Mouse (Mus musculus) liver, embryonic 11.5 days (tissue): ENCODE measurements around the gene Rpl31. TPM values are rescaled to one million over a fixed set of nuclear protein-coding genes. Genes with fewer than 3 reads are reported as not detected.

ENCODE experiments used
- ATAC-seq: fragments of 200-750 bp; cut with Nextera tagmentation; replicated peaks from 2 replicates; pipeline ENCODE4 v1.8.0; 2017; ENCODE audit warnings: moderate number of reproducible peaks, mild to moderate bottlenecking, moderate TSS enrichment, moderate library complexity; ENCODE audit not compliant: low FRiP score
- DNase-seq: peaks from one replicate; pipeline ENCODE4 v3.0.0-alpha.2; 2017; ENCODE audit warnings: low spot score
- H3K27ac ChIP-seq: fragments of 300-500 bp; sonication (generic); 2 replicates; pipeline ENCODE4 v1.5.1; 2014; ENCODE audit warnings: mild to moderate bottlenecking, low read depth, low read length, control low read depth
- H3K27me3 ChIP-seq: fragments of 300-500 bp; sonication (generic); replicated peaks from 2 replicates; pipeline ENCODE4 v1.6.1; 2014; ENCODE audit warnings: low read length, mixed read lengths; ENCODE audit not compliant: control insufficient read depth, insufficient read depth
- H3K36me3 ChIP-seq: fragments of 300-500 bp; sonication (generic); 2 replicates; pipeline ENCODE4 v1.6.1; 2014; ENCODE audit warnings: mild to moderate bottlenecking, low read length, moderate library complexity, mixed read lengths; ENCODE audit not compliant: control insufficient read depth, insufficient read depth
- H3K4me1 ChIP-seq: fragments of 300-500 bp; sonication (generic); replicated peaks from 2 replicates; pipeline ENCODE4 v1.6.1; 2014; ENCODE audit warnings: low read length, mixed read lengths; ENCODE audit not compliant: control insufficient read depth, insufficient read depth
- H3K4me2 ChIP-seq: fragments of 300-500 bp; sonication (generic); 2 replicates; pipeline ENCODE4 v1.6.1; 2014; ENCODE audit warnings: mild to moderate bottlenecking, control low read depth, moderate library complexity
- H3K4me3 ChIP-seq: fragments of 300-500 bp; sonication (generic); 2 replicates; pipeline ENCODE4 v1.5.1; 2014; ENCODE audit warnings: low read depth, low read length, control low read depth
- H3K9ac ChIP-seq: fragments of 300-500 bp; sonication (generic); 2 replicates; pipeline ENCODE4 v1.6.1; 2014; ENCODE audit warnings: low read depth, low read length, control low read depth
- H3K9me3 ChIP-seq: fragments of 300-500 bp; sonication (generic); 2 replicates; pipeline ENCODE4 v1.6.1; 2016; ENCODE audit warnings: low read length, inconsistent platforms, mixed read lengths; ENCODE audit not compliant: control insufficient read depth
- WGBS: fragments of 180-500 bp; shearing (Covaris S2); extraction: QIAGEN DNeasy Blood & Tissue Kit; methylation state at CpG from one replicate; pipeline ENCODE4 v1.1.7; 2014; 5-methylcytosine and 5-hydroxymethylcytosine counted together
- polyA plus RNA-seq: library from polyadenylated mRNA; unstranded; fragments of >200 nt; fragmentation: Nextera tagmentation; extraction: Ambion mirVana; gene quantifications from 2 replicates; pipeline ENCODE4 v1.2.1, GENCODE M21; 2014

Rpl31 gene
- polyA plus RNA-seq, 1 experiment from 2014 or later, result 768 TPM

DNA sequence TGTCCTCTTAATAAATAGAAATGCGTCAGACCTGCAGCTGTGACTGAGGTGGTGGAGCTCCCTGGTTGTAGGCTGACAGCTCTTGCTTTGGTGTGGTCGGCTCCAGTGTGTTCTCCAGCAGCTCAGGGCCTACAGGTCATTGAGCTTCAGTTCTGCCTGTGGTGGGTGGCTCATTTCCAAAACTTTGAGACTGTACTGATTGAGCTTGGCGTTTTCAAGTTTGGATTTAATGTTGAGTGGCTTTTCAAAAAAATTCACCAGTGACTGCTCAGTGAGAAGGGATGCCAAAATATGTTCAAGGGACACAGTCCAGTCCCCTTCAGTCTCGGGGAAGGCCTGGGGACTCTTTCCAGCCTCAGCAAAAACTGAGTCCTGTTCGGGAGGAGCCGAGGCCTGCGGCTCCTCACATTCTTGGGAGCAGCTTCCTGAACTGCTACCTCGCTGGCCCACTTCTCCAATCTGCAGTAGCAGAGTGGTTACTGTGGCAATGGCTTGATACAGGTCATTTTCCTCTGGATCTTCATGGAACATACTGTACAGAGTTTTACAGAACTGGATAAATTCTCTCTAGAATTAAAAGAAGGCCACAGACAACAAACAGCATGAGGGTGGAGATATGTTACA, 4.7 kb downstream of the Rpl31 start:
- DNase-seq (no peak), ATAC-seq (no peak)
- WGBS, result 73% methylated on average over 8 of the region's 8 CpGs
- Histone ChIP-seq H3K4me2 (no peak overlapping the region), H3K9me3 (no peaks in the 10 kb centered on the region), H3K27ac (no peak overlapping the region), H3K4me1 (peaks cover 12% of the 10 kb centered on the region; the same call in 1 of the 2 replicates), H3K27me3 (no peaks in the 10 kb centered on the region), H3K36me3 (peaks cover 32% of the 10 kb centered on the region), H3K9ac (no peak overlapping the region), H3K4me3 (no peak overlapping the region)

DNA sequence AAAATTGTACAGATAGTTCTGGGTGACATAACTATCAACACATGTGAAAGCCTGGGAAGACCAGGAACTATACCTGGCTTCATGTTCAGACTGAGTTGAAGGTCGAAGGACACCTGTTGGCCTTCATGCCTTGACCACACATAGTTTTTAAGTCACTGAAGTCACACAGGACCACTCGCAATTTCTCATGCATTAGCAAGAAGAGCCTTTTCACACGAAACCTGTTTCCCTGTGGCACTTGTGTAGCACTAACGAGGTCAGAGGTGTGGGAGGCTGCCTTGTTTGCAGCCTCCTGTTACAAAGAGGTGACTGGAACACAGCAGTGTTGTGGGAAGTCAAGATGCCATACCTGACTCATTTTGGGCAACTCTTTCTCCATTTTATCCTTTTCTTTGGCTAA, 5.7 kb downstream of the Rpl31 start:
- DNase-seq, result no peak

DNA sequence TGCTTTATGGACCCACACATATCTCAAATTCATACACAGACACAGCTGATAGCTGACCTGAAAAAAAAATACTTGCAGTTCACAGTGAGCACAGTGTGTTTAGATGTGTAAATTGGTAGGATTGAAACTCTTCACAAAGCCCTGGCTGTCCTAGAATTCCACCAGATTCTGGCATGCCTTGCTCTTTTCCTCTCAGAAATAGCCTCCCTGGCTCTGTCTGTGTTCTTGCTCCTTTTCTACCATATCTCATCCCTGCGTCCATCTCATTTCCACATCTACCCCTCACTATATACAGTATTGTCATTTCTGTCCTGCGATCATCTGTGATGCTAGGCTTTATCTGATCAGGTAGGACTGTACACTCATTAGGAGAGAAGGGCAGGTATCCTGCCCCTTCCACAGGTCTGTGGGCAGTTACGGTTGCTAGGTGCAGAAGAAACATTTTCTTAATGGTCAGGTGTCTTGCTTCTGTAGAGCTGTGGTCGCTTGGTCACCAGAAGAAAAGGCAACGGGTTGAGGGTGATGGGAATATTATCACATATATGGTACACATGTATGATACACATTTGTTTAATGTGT, 6.7 kb downstream of the Rpl31 start:
- no peaks in the 10 kb centered on the region for H3K9me3 ChIP-seq
- DNase-seq (no peak), ATAC-seq (no peak)
- no peak overlapping the region for H3K4me2 ChIP-seq
- no peak overlapping the region for H3K4me3 ChIP-seq
- WGBS, result 81% methylated on average over 5 of the region's 5 CpGs
- no peaks in the 10 kb centered on the region for H3K27me3 ChIP-seq
- H3K4me1 ChIP-seq, result peaks cover 14% of the 10 kb centered on the region
- no peak overlapping the region for H3K9ac ChIP-seq
- no peak overlapping the region for H3K27ac ChIP-seq
- peaks cover 30% of the 10 kb centered on the region for H3K36me3 ChIP-seq

More for the DNA sequence above, 5.7 kb downstream of the Rpl31 start:
- Histone ChIP-seq H3K9ac (no peak overlapping the region), H3K4me3 (no peak overlapping the region), H3K9me3 (no peaks in the 10 kb centered on the region), H3K36me3 (peaks cover 32% of the 10 kb centered on the region), H3K27ac (no peak overlapping the region), H3K4me2 (no peak overlapping the region), H3K4me1 (peaks cover 12% of the 10 kb centered on the region; the same call in 1 of the 2 replicates), H3K27me3 (no peaks in the 10 kb centered on the region)
- ATAC-seq, result no peak
- 70% methylated on average over 4 of the region's 4 CpGs for WGBS

DNA sequence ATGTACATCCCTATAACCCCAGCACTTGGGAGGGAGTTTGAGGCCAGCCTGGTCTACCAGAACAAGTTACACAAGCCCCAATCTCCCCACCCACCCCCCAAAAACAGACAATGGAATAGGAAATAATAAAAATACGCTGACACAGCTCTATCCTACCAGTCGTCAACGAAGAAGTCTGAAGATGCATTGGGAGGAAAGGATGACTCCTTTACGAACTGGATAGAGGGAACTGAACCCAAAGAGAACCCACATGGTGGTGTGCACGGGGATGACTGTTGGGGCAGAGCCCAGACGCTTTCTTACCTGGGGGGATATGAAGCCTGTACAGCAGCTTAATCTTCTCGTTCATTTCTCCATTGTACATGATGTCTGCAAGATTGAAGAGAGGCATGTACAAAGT, 8.5 kb downstream of the Rpl31 start:
- no peak overlapping the region for H3K9ac ChIP-seq
- no peaks in the 10 kb centered on the region for H3K27me3 ChIP-seq
- DNase-seq, result no peak
- ATAC-seq, result no peak
- peaks cover 19% of the 10 kb centered on the region; the same call in 1 of the 2 replicates for H3K36me3 ChIP-seq
- no peak overlapping the region for H3K4me2 ChIP-seq
- no peak overlapping the region for H3K27ac ChIP-seq
- no peaks in the 10 kb centered on the region for H3K9me3 ChIP-seq
- 87% methylated on average over 7 of the region's 7 CpGs for WGBS
- H3K4me1 ChIP-seq, result peaks cover 7% of the 10 kb centered on the region
- no peak overlapping the region for H3K4me3 ChIP-seq

DNA sequence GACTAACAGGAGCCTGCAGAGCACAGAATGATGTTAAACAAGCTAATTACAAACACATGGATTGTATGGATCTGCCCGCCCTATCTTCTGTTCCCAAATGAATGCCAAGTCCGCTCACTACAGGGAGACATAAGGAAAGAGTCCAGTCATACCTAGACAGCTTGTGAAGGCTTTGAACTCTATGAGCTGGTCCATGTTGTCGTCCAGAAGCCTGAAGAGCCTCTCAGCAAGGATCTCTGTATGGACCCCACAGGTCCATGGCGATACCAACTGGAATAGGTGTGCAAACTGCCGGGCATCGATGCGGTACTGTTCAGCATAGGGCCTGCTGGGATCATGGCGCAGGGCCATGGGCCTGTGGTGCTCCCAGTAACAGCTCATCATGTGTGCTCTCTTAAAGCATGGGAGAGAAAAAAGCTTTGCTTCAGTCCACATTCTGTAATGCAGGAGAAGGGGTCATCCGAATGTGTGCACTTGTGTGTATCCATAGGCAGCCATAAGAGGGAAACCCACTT, 9.1 kb downstream of the Rpl31 start:
- ATAC-seq (no peak), DNase-seq (no peak)
- no peak overlapping the region for H3K27ac ChIP-seq
- 92% methylated on average over 9 of the region's 9 CpGs for whole genome bisulfite sequencing
- H3K4me2 ChIP-seq, result no peak overlapping the region
- peaks cover 7% of the 10 kb centered on the region for H3K4me1 ChIP-seq
- no peaks in the 10 kb centered on the region for H3K27me3 ChIP-seq
- H3K9ac ChIP-seq, result no peak overlapping the region
- H3K4me3 ChIP-seq, result no peak overlapping the region
- H3K9me3 ChIP-seq, result no peaks in the 10 kb centered on the region
- H3K36me3 ChIP-seq, result peaks cover 13% of the 10 kb centered on the region; the same call in 1 of the 2 replicates

DNA sequence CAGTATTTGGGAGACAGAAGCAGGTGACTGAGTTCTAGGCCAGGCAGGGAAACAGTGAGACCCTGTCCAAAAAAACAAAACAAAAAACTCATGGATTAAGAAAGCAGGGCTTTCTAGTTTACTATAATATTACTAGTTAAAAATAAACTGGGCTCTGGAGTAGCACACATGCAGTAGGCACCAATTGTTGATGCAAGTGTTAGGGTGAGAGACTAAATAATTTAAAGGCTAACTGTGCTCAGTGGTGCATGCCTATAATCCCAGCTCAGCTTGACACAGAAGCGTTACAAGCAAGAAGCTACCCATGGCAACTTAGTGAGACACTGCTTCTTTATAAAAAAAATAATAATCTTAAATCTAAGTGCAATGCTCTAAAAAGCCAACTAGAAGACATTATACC, 10.9 kb downstream of the Rpl31 start:
- H3K36me3 ChIP-seq, result no peaks in the 10 kb centered on the region
- H3K9me3 ChIP-seq, result no peaks in the 10 kb centered on the region
- no peak overlapping the region for H3K27ac ChIP-seq
- ATAC-seq (no peak), DNase-seq (no peak)
- 79% methylated on average over 1 of the region's 1 CpGs for WGBS
- H3K4me1 ChIP-seq, result peaks cover 7% of the 10 kb centered on the region
- H3K4me2 ChIP-seq, result no peak overlapping the region
- no peak overlapping the region for H3K9ac ChIP-seq
- H3K27me3 ChIP-seq, result no peaks in the 10 kb centered on the region
- no peak overlapping the region for H3K4me3 ChIP-seq

DNA sequence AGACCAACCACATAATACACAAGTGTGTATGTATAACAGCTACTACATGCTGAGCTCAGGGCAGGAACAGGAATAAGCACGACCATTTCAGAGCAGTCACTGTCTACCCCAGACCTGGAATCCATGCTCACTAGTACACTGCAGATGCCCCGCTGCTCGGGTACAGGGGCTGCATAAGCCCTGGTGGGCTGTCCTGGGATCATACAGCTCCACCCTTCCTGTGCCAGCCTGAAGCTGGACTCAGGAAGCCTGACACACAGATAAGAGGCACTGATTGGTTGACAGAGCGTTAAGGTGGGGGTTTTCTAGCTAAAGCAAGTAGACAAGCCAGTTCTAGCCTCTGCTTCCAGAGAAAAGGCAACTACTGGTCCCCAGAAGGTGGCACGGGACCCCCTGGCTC, 11.4 kb downstream of the Rpl31 start:
- H3K4me3 ChIP-seq, result no peak overlapping the region
- ATAC-seq (no peak), DNase-seq (no peak)
- H3K36me3 ChIP-seq, result no peaks in the 10 kb centered on the region
- no peak overlapping the region for H3K4me2 ChIP-seq
- H3K27me3 ChIP-seq, result no peaks in the 10 kb centered on the region
- no peaks in the 10 kb centered on the region for H3K9me3 ChIP-seq
- H3K4me1 ChIP-seq, result peaks cover 7% of the 10 kb centered on the region
- no peak overlapping the region for H3K27ac ChIP-seq
- WGBS, result 38% methylated on average over 5 of the region's 5 CpGs
- no peak overlapping the region; the same call in 1 of the 2 replicates for H3K9ac ChIP-seq

DNA sequence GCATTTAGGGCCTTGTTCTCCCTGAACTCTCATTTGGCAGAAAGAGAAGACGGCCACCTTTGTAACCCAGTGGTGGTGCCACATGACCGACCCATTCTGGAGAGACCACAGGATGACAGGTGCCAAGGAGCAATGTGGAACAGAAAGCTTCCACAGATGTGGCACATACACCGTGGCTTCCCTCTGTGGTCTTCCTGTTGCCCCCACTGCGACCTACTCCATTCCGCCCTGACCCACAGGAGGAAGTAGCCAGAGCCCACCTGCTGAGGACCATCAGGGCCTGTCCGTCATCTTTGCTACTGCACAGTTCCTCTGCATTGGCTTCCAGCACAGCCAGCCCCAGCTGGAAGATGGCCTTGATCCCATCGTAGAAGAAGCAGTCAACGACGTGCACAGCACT, 13.4 kb downstream of the Rpl31 start:
- no peak for DNase-seq
- Histone ChIP-seq H3K9me3 (no peaks in the 10 kb centered on the region), H3K27me3 (no peaks in the 10 kb centered on the region), H3K4me1 (peaks cover 7% of the 10 kb centered on the region), H3K4me3 (no peak overlapping the region), H3K4me2 (no peak overlapping the region), H3K27ac (no peak overlapping the region), H3K9ac (no peak overlapping the region), H3K36me3 (no peaks in the 10 kb centered on the region)
- WGBS, result 77% methylated on average over 9 of the region's 9 CpGs
- ATAC-seq, result no peak

DNA sequence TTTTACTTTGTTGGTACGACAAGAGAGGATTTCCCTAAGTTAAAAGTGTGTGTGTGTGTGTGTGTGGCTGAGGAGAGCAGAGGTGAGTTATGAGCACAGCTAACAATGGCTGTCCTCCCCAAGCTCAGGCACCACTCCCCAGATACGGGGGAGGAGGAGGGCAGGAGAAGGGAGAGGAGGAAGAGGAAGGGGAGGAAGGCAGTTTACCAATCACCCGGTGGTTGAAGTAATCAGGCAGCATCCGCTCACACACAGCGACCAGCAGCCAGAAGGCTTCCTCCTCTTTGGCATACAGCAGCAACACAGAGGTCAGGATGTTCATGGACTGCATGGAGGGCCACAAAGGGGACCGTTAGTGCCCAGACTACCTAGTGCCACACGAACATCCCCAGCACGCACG, 17.3 kb downstream of the Rpl31 start:
- no peaks in the 10 kb centered on the region for H3K36me3 ChIP-seq
- ATAC-seq, result no peak
- 63% methylated on average over 9 of the region's 9 CpGs for WGBS
- no peak overlapping the region for H3K4me3 ChIP-seq
- no peak overlapping the region for H3K4me2 ChIP-seq
- DNase-seq, result no peak
- H3K9ac ChIP-seq, result no peak overlapping the region
- H3K9me3 ChIP-seq, result no peaks in the 10 kb centered on the region
- peaks cover 20% of the 10 kb centered on the region for H3K4me1 ChIP-seq
- H3K27me3 ChIP-seq, result no peaks in the 10 kb centered on the region
- H3K27ac ChIP-seq, result no peak overlapping the region
